Mouse (Mus musculus): ENCODE results near the gene Atg10.
A peak's percentile ranks its signal among the peaks of the same experiment; 100 is the strongest.

Atg10 gene

DNA sequence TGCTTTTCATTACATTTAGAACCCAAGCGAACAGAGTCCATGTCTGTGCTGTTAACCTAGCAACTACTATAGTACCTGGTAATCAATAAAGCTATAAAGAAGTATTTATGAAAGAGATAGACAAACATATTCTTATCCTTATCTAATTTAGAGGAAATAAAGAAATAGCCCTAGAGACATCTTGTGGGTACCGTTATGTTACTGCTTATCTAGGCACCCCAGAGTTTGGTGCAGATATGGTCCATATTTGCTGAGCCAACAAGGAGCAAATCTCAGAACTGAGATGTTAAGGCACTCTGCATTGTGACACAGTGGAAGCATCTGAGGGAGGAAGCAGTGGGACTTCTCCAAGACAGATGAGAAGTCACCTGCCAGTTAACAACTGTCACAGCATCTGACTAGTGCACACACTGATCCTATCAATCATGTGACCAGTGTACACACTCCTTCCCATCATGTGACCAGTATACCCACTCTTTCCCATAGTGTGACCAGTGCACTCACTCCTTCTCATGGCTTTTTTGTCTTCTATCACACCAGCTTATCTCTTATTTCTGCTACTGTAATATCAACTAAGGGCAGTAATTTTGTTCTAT lies 228.6 kb downstream of the Atg10 start:
- DNase-seq, result no peak

DNA sequence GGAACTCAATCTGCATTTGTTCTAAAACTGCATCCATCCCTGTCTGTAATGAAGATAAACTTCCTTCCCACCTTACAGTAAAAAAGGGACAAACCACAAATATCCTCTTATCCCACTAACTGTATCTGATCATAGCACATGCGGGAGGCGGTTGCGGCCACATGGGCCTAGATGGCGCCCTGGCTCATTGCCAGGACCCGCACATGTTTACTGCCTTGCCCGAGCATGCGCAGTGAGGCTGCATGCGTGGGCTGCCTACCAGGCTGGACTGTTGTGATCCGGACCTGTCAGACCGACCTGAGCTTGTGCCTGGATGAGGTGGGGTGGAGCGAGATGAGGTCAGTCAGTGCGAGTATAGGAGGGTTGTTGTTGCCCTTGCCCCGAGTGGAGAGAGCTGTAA lies 230.2 kb downstream of the Atg10 start:
- peak; percentile 10 for DNase-seq

DNA sequence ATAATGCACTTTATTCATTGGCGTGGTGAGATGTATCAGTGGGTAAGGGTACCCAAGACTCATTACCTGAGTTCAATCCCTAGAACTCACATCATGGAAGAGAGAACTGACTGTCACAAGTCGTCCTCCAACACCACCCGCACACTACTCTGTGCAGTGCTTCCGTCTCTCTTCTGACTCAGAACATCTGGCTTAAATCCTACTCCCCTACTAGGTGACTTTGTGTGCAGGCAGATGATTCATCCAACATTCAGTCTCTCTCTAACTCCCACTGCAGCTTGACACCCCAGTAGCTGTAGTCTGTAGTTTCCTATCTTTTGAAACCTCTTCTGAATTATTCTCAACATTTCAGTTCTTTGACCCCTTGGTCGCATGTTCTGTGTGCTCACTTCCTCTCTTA lies 230.8 kb downstream of the Atg10 start:
- DNase-seq, result no peak

DNA sequence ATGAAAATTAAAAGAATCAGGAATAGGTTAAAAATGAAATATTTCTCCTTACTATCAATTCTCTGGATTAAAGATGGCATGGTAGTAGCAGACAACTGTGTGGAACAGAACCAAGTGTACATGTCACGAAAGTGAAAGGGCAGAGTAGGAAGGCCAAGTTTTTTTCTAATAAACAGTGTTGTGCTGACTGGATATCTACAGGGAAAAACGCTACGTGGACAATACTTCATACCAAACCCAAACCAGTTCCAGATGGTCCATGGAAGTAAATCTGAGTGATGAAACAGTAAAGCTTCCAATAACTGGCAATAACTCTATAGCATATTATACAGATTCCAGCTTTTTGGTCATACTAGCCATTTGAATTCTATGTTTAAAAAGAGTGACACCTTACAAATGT lies 235.5 kb downstream of the Atg10 start:
- no peak for DNase-seq

DNA sequence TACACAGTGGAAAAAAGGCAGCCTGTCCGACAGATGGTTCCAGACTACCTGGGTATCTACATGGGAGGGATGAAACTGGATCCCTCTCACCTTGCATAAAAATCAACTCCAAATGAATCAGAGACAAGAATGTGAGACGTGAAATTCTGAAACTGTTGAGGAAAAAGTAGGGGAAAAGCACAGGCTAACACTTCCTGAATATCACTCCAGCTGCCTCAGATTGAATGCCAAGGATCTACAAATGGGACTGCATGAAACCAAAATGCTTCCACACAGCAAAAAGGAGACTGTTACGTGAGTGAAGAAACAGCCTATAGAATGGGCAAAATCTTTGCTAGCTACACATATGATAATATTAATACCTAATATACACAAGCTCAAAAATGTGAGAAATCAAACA lies 238.4 kb downstream of the Atg10 start:
- no peak for DNase-seq

DNA sequence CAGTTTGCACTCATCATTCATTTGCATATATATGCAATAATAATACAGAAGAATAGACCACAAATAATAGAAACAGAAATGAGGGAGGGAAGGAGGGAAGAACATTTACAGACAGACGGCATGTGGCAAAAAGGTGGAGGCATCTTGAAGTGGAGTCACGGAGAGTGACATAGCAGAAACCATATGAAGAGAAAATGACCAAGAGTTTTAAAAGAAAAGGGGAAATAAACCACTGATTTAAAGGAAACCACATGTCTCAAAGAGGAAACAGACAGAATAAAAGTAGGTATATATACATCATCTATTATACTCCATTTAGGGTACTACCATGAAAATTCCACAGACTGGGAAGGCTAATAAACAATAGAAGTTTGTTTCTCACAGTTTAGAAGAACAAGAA lies 239.7 kb downstream of the Atg10 start:
- DNase-seq, result no peak

DNA sequence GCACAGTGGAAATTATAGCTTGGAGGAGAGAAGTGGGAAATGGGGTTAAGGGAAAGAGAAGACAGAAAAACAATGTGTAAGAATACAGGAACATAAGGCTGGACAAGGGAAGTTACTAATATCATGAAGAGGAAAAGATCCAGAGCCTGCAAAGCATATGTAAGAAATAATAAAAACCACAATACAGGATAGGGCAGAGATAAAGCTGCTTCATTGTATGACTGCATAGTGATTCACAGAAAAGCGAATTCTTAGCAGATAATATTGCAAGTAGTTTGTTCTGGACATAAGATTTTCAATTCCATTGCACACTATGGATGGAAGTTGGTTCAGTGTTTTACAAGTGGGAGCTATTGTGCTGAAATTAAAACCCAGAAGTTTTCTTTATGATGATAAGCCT lies 242.0 kb downstream of the Atg10 start:
- DNase-seq, result no peak

DNA sequence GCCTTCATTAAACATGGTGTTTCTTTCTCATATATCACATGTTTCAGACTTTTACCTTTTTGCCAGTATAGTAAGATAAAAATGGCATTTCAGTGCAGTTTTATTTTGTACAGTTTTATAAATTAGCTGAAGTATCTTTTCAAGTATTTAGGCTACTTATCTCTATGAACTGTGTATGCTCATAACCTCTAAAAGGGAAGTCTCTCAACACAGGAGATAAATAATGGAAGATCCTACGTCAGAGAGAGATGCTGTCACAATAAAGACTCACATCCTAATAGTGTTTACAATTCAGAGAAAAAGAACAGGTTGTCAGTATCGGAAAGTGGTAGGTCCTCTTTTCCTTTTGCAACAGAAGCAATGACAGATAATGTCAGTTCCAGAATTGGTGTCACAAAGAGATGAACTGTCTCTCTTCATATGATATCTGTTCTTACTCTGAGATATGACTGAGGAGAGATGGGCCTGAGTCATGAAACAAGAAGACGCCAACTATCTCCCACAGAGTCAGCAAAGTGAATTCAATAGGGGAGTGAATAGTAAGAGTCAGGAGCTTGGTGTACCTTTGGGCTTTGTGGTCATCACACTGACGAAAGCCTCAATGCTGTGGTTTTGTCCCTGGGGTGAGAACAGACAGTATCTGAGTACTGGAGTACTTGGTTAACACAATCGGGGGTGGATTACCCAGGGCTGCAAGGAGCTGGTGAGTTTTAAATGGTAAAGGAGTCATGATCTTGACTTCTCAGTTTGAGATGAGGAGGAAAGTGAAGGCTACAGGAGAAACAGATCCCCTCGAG lies 242.7 kb downstream of the Atg10 start:
- no peak for DNase-seq

DNA sequence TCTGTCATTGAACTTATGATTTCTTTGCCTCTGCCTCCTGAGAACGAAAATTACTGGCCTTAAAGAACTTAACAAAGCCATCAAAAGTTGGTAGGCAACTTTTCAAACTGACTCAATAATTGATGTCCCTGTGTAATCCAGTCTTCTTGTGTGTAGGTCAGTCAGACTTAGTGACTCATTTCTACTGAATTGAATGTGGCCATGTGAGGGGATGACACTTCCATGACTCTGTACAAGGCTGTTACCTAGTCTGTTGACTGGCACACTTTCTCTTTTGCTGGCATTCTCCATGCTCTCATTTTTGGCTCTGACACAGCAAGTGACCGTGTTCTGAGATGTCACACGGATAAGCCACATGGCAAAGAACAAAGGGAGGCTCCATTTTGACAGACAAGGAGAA lies 246.7 kb downstream of the Atg10 start:
- DNase-seq, result no peak

DNA sequence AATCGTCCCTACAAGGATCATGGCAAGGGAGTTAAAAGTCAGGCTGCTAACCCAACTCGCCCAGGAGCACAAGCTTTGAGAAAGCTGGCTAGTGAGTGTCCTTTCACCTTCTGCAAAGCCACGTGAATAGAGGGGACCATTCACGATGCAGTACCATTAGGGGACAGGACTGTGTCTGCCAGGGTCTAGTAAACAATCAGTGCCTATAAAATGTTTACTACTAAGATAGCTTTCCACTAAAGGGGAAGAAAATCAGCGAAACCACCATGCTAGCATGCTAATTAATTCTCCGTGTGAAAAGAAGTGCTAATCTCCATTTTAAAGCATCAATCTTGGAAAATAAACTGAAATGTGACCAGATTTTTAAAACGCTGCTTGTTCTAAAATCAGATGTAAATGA lies 250.4 kb downstream of the Atg10 start:
- no peak for DNase-seq

DNA sequence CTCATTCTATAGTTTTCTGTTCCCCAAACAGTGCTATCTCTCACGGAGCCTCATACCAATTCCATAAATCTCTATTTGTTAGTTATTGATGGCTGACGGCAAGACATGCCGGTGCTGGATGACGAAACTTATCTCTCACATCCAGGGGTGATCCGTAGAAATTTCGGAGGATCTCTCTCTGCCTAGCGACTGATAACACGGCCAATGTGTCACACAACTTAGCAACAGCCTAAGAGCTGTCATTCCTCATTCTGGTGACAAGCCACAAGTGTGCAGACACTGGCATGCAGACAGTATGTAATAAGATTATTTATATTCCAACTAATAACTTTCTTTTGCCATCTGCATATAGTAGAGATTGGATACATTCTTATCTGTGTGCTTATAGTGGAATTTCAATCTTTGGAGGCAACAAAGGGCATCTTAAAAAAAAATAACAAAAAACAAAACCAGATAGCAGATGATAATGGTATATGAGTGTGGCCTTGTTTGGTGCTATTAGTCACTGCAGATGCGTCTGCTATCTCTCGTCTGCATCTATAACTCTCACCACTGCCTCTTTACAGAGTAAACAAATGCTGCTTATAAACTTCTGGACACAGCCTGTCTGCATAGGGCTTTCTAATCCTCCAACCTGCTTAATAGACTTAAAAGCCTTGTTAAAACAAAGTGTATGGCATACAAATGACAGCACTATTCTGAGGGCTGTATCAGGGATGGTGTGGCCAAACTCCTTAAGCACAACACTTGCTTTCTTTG lies 253.3 kb downstream of the Atg10 start:
- DNase-seq, result no peak

DNA sequence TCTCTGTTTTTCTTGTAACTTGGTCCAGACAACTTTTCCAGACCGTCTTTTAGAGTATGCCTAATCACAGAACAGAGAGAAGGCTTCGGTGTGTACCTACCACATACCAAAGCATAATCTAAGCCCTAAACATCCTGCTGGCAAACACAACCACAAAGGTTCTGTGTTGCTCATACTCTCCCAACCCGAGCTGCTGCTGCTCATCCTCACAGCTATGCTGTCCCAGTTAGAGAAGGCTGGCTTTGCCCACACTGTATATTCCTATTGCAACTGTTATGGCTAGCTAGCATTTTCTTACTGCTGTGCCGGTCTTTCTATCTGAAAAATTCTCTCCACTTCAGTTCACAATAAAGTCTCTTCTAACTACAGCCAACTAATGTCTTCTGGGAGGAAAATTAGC lies 254.8 kb downstream of the Atg10 start:
- no peak for DNase-seq

DNA sequence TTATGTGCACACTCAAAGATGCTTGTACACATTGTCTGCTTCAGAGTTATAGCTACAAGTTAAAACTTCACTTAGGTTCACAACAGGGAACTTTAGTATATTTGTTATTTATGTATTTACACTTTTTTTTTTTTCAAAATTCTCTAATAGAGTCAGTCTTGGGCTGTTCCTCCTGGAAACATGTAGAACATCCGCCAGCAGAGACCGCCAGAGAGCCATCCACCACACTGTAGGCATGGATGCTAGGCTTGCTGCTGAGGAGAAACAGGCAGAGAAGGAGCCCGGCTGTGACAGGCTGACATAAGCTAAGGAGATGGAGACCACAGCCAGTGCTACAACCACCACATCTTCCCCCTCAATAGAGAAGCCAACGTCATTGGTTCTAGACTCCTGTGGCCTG lies 256.3 kb downstream of the Atg10 start:
- peak; percentile 90 for DNase-seq

DNA sequence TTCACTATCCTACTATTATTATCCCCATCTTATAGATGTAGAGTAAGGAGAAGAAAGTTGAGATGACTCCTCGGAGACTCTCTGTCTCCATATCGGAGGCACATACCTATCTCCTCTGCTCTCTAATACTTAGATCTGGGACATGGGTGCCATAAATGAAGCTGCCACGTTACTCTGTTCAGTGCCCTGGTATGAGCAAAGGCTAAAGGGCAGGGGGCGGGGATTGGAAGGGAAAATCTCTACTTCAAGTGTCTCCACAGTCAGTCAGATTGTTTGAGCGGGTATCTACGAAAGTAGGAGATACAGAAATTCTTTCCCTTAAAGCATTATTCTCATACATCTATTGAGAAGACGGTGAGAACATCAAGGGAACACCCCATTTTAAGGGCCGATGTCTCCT lies 257.8 kb downstream of the Atg10 start:
- no peak for DNase-seq

DNA sequence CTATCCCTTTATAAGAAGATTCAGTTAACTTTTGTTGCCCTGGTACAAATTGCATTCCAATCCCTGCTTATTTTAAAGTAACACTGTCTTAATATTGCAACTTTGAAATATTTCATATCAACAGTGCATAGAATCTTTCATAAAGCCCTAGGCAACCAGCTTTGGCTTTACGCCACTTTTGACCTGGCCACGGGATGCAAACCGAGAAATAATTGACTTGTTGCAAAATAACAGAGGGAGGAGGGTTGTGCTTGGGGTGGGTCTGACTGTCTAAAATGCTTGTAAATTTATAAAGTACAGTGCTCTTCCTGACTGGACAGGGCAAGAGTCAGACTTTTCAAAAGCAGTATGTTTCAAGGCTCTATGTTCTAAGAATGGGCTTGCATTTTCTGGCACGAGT lies 259.3 kb downstream of the Atg10 start:
- no peak for DNase-seq

DNA sequence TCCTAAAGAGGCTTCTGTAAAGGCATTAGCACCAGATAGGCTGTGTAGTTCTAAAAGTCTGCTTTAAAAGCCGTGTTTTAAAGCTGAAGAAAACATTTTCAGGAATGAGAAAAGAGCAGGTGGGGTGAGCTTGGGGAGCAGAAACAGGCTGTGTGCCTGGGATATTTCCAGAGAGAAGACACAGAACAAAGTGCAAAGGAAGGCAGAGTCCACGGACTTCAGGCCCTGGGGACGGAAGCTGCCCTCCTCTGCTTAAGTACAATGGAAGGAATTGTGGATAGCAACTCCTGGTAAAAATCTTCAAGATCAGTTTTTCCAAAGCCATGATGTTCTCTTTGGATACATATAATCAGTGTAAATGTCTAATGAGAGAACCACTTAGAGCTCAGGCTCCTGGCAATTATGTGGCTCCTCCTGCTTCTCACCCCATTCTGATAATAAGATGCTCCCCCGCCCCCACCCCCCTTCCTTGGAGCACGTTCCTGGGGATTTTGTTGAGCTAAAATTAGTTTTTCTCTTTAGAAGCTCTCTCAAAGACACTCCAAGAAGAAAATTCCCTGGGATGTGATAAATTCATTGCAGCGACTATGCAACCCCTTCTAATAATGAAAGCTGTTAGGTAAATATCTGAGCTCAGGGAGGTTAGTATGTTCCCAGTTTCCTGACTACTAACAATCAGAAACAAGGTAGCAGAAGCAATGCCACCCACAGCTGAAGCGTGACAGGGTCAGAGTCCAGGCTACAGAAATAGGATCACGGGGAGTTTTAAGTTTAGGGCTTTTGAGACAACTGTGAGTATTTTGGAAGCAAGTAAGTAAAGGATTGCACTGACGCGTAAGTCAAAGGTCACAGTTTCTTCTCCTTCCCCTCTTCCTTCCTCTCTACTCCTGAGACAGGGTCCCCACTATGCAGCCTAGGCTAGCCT lies 260.7 kb downstream of the Atg10 start:
- no peak for DNase-seq

DNA sequence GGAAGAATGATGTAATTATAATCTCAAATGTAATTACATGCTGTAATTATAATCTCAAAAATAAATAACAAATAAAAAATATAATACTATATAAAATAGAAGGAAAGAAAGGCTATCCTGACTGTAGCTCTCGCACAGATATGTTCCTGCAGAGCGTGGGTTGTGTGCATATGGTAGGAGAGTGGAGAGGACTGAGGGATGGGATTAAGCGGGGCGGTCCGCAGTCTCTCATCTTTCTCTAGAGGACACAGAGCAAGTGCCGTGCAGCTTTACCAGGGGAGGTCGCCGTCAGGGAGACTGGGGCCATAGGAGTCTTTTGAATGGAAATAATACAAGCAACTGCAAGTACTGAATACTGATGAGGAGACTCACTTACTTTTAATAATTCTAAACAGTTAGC lies 263.2 kb downstream of the Atg10 start:
- DNase-seq, result no peak

DNA sequence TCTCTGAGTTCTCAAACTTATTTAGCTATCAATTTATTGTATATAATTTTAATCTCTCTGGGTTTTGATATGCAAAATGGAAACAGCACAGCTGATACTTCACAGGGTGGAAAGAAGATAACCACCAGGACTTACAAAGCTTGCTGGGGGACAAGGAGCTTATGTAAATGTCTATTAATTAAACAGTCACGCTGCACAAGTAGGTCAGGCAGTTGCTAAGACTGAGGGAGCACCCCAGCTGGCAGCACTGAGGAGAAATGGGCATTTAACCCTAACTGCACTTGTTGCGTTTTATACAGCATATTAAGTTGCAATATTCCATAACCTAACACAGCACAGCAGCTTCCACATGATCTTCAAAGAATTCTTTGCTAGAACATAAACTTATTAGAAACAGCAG lies 264.9 kb downstream of the Atg10 start:
- DNase-seq, result no peak

DNA sequence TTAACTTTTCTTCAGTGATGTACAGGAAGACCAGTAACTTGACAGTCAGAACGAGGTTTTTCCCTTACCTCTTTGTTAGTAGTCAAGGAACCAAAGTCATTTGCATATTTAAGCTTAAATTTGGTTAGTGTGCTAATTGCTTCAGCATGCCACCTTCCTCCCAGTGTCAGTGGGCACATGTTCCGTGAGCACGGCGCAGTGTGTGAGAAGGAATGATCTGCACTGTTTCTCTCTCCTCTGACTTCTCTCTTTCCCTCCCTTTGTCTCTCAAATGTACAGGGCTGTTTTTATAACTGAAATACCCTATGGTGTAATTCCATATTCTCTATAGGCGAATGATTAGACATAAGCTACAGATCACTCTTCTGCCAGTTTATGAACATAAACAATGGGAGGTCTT lies 284.2 kb downstream of the Atg10 start:
- no peak for DNase-seq

DNA sequence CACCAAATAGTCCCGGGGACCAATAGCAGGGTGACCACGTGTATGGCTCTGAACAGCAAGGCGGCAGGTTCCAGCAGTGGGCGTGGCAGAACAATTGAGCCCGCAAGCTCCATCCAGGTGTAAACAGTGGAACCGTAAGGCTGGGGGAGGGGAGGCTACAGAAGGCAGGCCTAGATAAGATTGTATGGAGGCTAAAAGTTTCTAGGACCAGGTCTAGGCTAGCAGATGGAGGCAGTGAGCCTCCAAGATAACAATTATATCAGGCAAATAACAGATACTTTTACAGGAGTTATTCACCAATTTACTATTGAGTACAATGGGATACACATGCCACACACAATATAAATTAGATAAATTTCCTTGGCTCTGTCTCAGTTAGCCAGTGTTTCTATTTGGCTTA lies 284.6 kb downstream of the Atg10 start:
- DNase-seq, result no peak

DNA sequence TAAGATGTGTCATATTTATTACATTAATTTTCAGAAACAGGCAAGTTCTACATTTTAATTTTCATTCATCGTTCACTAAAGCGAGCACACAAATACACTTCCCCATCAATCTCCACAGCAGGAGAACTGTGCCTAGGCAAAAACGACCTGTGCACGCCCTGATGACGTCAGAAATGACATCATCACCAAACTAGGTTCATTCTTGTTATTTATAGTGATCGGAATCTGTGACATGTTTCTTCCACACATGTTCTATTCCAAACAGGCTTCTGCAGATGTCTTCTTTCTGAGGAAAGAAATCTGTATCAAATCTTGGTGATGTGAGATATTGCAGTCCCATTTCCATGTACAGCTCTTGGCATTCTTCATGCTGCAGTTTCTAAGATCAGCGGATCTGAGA lies 287.9 kb downstream of the Atg10 start:
- no peak for DNase-seq

DNA sequence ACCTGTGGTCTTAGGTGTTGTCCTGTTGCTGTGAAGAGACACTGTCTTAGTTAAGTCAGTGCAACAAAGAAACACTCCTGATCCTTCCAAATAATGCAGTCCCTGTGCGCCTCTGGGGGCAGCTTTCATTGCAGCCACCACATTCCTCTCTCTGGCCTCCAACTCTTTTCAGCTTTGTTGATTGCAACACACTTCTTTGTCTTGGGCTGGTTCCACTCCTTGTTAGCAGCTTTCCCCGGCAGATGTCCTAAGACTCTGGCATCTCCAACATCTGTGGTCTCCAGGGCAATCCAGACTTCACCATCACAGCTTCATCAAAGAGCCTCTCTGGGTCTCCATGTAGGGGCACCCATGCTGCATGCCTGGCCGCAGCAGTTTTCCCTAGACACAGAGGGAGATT lies 290.5 kb downstream of the Atg10 start:
- no peak for DNase-seq

DNA sequence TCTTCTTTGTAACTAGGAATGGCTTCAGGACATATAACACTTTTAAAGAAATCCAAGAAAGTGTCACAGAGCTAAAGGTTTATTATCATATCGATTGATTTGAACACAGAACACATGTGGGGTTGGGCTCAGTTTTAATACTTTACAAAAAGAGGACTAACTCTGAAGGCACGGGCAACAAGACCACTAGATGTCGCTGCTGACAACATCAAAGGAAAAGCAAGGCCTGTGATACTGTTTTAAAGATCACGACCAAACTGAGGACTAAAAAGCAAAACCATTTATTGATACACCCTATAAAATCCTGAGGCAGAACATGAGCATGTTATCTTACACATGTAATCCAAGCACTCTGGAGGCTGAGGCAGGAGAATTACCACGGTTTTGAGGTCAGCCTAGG lies 293.9 kb downstream of the Atg10 start:
- peak; percentile 81 for DNase-seq
